ENCODE assay signal across 16 mouse cellular contexts in the genomic region with DNA sequence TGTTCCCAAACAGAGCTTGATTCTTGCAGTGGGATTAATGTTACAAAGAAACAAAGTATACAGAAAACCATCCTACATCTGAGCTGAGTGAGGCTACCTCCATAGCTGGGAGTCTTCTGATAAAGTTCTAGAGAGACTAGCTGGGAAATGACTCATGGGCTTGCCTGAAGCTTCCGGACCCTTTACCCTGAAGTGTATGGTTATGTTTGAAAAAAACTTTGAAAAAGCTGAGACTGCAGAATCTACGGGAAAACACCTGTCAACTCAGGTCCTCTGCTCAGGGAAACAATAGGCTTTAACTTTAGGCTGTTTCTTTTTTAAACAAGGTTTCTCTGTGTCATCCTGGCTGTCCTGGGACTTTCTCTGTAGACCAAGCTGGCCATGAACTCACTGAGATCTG.
"Had no signal": no experiment of that assay in that cellular context is flagged by ENCODE, and none has a peak within 500 bp of the region (broad histone marks: within the 10 kb centered on the region; RNA-seq: fewer than 3 reads in every experiment).

No protein-coding gene starts in this region.

- DNase-seq: gastrocnemius, adult 2 months; gastrocnemius, postnatal 10 days; gastrocnemius, postnatal 25 days; heart, adult 2 months; heart, postnatal 10 days; heart, postnatal 4 days; kidney, adult 11 months; kidney, adult 2 months; kidney, postnatal 10 days; kidney, postnatal 25 days; layer of hippocampus, adult 9-11 months; layer of hippocampus, postnatal 36 days; left cerebral cortex, postnatal 4 days had no signal

- ATAC-seq: hindbrain, postnatal 0 days; intestine, embryonic 16.5 days; liver, embryonic 12.5 days had no signal
